16 mouse cellular contexts compared by ENCODE assay signal in the genomic region with DNA sequence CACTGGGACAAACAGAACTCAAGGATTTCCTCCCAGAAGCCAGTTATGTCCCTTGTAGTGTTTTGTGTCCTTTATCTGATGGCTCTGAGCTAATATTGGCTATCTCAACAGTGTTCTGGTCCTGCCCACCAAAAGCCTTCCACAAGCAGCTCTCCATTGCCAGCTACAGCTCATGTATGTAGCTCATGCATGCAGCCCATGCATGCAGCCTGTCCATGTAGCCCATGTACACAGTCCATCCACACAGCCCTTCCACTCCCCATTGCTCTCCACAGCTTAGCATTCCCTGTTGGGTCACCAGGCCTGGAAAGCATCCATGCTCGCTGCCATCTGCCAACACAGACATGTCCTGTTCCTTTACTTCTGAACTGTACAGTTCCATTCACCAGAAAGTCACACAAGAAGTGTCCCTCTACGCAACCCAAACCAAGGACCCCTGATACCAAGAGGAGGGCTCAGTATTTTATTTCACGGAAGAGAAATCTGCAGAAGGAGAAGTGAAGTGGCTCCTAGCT. TPM values are rescaled to one million over a fixed set of nuclear protein-coding genes. Genes with fewer than 3 reads are reported as not detected.
DNase-seq lines count a peak whose midpoint lies in the region; ATAC-seq lines count a peak whose summit lies in the region.
"Had no signal": no experiment of that assay in that cellular context is flagged by ENCODE, and none has a peak within 500 bp of the region (broad histone marks: within the 10 kb centered on the region; RNA-seq: fewer than 3 reads in every experiment).

No protein-coding gene starts in this region.

- no peak overlapping the region for H3K4me2 ChIP-seq in hindbrain, embryonic 14.5 days (replicated peaks)
- no peak overlapping the region for H3K4me2 ChIP-seq in limb, embryonic 11.5 days (ENCODE audit: low read depth, severe bottlenecking)
- H3K4me2 ChIP-seq: embryonic facial prominence, embryonic 15.5 days; forebrain, embryonic 12.5 days; heart, embryonic 15.5 days; hindbrain, embryonic 15.5 days; limb, embryonic 15.5 days; midbrain, embryonic 12.5 days had no signal

- H3K4me3 ChIP-seq in hindbrain, embryonic 10.5 days: no peak overlapping the region
- no peak overlapping the region for H3K4me3 ChIP-seq in hindbrain, embryonic 14.5 days (replicated peaks; ENCODE audit: low read length)
- H3K4me3 ChIP-seq in limb, embryonic 11.5 days (ENCODE audit: low read depth, low read length): no peak overlapping the region
- H3K4me3 ChIP-seq: embryonic facial prominence, embryonic 15.5 days; forebrain, embryonic 12.5 days; heart, embryonic 15.5 days; hindbrain, embryonic 15.5 days; limb, embryonic 15.5 days; midbrain, embryonic 12.5 days had no signal

- no peaks in the 10 kb centered on the region for H3K27me3 ChIP-seq in hindbrain, embryonic 10.5 days (ENCODE audit: insufficient read depth, poor library complexity, severe bottlenecking)
- no peaks in the 10 kb centered on the region for H3K27me3 ChIP-seq in hindbrain, embryonic 14.5 days (ENCODE audit: control insufficient read depth, insufficient read depth, low read length)
- H3K27me3 ChIP-seq in limb, embryonic 11.5 days (ENCODE audit: control insufficient read depth, insufficient read depth, low read length): no peaks in the 10 kb centered on the region
- H3K27me3 ChIP-seq: embryonic facial prominence, embryonic 15.5 days; forebrain, embryonic 12.5 days; heart, embryonic 15.5 days; hindbrain, embryonic 15.5 days; limb, embryonic 15.5 days; midbrain, embryonic 12.5 days had no signal

- ATAC-seq in hindbrain, embryonic 14.5 days (ENCODE audit: low FRiP score): no peak
- ATAC-seq in limb, embryonic 11.5 days (ENCODE audit: insufficient number of reproducible peaks, low FRiP score, low TSS enrichment, low read depth): no peak

- no peak overlapping the region for H3K9ac ChIP-seq in hindbrain, embryonic 14.5 days
- no peak overlapping the region for H3K9ac ChIP-seq in limb, embryonic 11.5 days (ENCODE audit: low read length)
- H3K9ac ChIP-seq: embryonic facial prominence, embryonic 15.5 days; forebrain, embryonic 12.5 days; heart, embryonic 15.5 days; hindbrain, embryonic 15.5 days; limb, embryonic 15.5 days; midbrain, embryonic 12.5 days had no signal

- no peak overlapping the region for H3K27ac ChIP-seq in hindbrain, embryonic 10.5 days
- H3K27ac ChIP-seq in hindbrain, embryonic 14.5 days: no peak overlapping the region
- H3K27ac ChIP-seq in limb, embryonic 11.5 days (replicated peaks; ENCODE audit: low read depth, low read length): no peak overlapping the region
- H3K27ac ChIP-seq: embryonic facial prominence, embryonic 15.5 days; forebrain, embryonic 12.5 days; heart, embryonic 15.5 days; hindbrain, embryonic 15.5 days; limb, embryonic 15.5 days; midbrain, embryonic 12.5 days had no signal

- H3K36me3 ChIP-seq in hindbrain, embryonic 10.5 days: no peaks in the 10 kb centered on the region
- no peaks in the 10 kb centered on the region for H3K36me3 ChIP-seq in hindbrain, embryonic 14.5 days (replicated peaks; ENCODE audit: control insufficient read depth, insufficient read depth)
- H3K36me3 ChIP-seq in limb, embryonic 11.5 days (ENCODE audit: control insufficient read depth, insufficient read depth, low read length): no peaks in the 10 kb centered on the region
- H3K36me3 ChIP-seq: embryonic facial prominence, embryonic 15.5 days; forebrain, embryonic 12.5 days; heart, embryonic 15.5 days; hindbrain, embryonic 15.5 days; limb, embryonic 15.5 days; midbrain, embryonic 12.5 days had no signal

- no peaks in the 10 kb centered on the region for H3K9me3 ChIP-seq in hindbrain, embryonic 10.5 days
- no peaks in the 10 kb centered on the region for H3K9me3 ChIP-seq in hindbrain, embryonic 14.5 days (ENCODE audit: control insufficient read depth, low read length)
- H3K9me3 ChIP-seq in limb, embryonic 11.5 days (ENCODE audit: control insufficient read depth, low read length): no peaks in the 10 kb centered on the region
- H3K9me3 ChIP-seq: embryonic facial prominence, embryonic 15.5 days; forebrain, embryonic 12.5 days; heart, embryonic 15.5 days; hindbrain, embryonic 15.5 days; limb, embryonic 15.5 days; midbrain, embryonic 12.5 days had no signal

- 87% methylated on average over 3 of the region's 3 CpGs for WGBS in hindbrain, embryonic 10.5 days
- 92% methylated on average over 3 of the region's 3 CpGs for WGBS in hindbrain, embryonic 14.5 days
- 89% methylated on average over 3 of the region's 3 CpGs for WGBS in limb, embryonic 11.5 days

- DNase-seq in adrenal gland, postnatal 10 days: peak; percentile 20
- DNase-seq in adrenal gland, adult 2 months: no peak
- DNase-seq in hindbrain, embryonic 10.5 days (ENCODE audit: low spot score): peak; percentile 0
- DNase-seq in hindbrain, embryonic 14.5 days (ENCODE audit: low spot score): no peak
- peak; percentile 24 for DNase-seq in lung, postnatal 10 days
- no peak for DNase-seq in lung, adult 18-20 months
- DNase-seq in limb, embryonic 11.5 days (ENCODE audit: low spot score): peak; percentile 15
- no peak for DNase-seq in thymus, adult 18-20 months
- DNase-seq: adrenal gland, postnatal 25 days; right cerebral cortex, postnatal 14 days had no signal

- peaks cover 10% of the 10 kb centered on the region; the same call in 1 of the 2 replicates for H3K4me1 ChIP-seq in hindbrain, embryonic 10.5 days (replicated peaks)
- no peaks in the 10 kb centered on the region for H3K4me1 ChIP-seq in hindbrain, embryonic 14.5 days (replicated peaks; ENCODE audit: control insufficient read depth, insufficient read depth, low read length)
- peaks cover 15% of the 10 kb centered on the region for H3K4me1 ChIP-seq in limb, embryonic 11.5 days (ENCODE audit: control insufficient read depth, insufficient read depth, low read length)

RNA-seq across cellular contexts. Expression of a gene that starts 47.9 kb away (rescaled TPM):
- total RNA-seq in adrenal gland, postnatal 10 days (2021): 10 to 100 TPM; 39.2 to 42.3 TPM
- 10 to 100 TPM; 38.1 to 43.0 TPM for total RNA-seq in adrenal gland, adult 2 months (2021)
- polyA plus RNA-seq in adrenal gland, adult 2 months (2012; rRNA removed): 7.0 and 8.2 TPM in 2 replicates
- 31.1 and 33.9 TPM in 2 replicates for polyA plus RNA-seq in hindbrain, embryonic 10.5 days (2016; fragmentation: Nextera tagmentation; extraction: Ambion mirVana)
- 44.1 and 45.7 TPM in 2 replicates for polyA plus RNA-seq in hindbrain, embryonic 14.5 days (2014; fragmentation: Nextera tagmentation; extraction: Ambion mirVana)
- 48.1 and 54.8 TPM in 2 replicates for polyA plus RNA-seq in limb, embryonic 11.5 days (2014; fragmentation: Nextera tagmentation; extraction: Ambion mirVana)

Comparison
In these comparisons a context has a peak if more than half of its experiments do, and no peak if none do; other contexts are left out.
1. DNase-seq: peak in adrenal gland, postnatal 10 days (single experiment), hindbrain, embryonic 10.5 days (single experiment), lung, postnatal 10 days (single experiment) and limb, embryonic 11.5 days (single experiment); none in adrenal gland, adult 2 months (single experiment), hindbrain, embryonic 14.5 days (single experiment), lung, adult 18-20 months (0 of 2) and thymus, adult 18-20 months (0 of 2).